Mouse (Mus musculus) ovary, adult 18-20 months (tissue): ENCODE data around the gene Cyp4f40.
"Not testable (repeated sequence)": the region's sequence is repeated elsewhere in the genome, so short reads cannot be mapped to it uniquely, and the experiment has no call there.

ENCODE experiments used
- DNase-seq: peaks from one replicate; pipeline ENCODE4 v3.0.0; 2022; ENCODE audit warnings: low spot score, mixed read lengths

The Cyp4f40 gene

DNA sequence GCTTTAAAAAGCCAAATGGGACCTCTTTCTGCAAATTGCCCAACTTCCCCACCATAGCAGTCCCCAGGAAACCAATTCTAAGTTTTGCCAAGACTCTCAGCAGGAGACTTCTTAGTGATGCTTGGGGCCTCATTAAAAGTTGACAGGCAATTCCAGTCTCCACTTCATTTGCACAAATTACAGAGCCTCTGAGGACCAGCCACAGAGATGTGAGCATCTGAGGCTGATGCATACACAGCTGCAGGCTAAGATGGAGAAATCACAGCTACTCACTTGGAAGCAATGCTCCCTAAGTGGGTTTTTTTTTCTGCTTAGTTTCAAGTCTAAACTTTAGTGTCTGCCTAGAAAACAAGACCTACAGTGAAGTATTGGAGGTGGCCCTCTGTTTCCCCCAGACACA is 51.8 kb downstream of the Cyp4f40 start:
- not testable (repeated sequence) for DNase-seq

DNA sequence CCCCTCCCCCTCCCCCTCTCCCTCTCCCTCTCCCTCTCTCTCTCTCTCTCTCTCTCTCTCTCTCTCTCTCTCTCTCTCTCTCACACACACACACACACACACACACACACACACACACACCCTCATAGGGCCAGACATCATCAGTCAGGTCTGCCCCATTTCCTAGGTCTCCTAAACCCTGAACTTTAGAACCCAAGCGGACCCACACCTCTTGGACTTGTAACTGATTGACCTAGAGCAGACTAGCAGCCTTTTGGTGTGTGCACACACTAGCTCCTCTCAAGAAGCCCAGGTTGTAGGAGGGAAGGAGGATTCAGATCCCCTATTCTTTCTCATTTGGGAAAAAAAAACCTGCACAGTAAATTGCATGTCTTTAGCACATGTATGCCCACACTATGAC is 63.5 kb downstream of the Cyp4f40 start:
- DNase-seq, result not testable (repeated sequence)

DNA sequence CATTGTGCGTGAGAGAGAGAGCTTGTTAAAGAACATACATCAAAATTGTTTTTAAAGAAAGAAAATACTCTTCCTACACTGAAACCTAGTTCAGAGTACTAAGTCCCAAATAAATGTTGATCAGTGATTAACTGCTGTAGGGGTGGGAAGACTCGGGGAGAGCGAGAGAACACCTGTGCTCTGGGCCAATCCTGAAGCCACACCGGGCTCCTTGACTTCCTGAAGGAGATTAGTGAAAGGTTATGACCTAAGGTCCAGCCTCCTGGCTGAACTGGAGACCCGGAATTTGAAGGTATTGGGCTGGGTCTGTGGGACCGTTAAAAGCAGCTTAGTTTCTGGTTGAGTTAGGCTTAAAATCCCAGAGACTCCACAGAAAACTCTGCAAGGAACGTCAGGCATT is 64.1 kb downstream of the Cyp4f40 start:
- DNase-seq, result no peak

DNA sequence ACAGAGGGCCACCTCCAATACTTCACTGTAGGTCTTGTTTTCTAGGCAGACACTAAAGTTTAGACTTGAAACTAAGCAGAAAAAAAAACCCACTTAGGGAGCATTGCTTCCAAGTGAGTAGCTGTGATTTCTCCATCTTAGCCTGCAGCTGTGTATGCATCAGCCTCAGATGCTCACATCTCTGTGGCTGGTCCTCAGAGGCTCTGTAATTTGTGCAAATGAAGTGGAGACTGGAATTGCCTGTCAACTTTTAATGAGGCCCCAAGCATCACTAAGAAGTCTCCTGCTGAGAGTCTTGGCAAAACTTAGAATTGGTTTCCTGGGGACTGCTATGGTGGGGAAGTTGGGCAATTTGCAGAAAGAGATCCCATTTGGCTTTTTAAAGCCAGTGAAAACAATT is 67.7 kb downstream of the Cyp4f40 start:
- not testable (repeated sequence) for DNase-seq
